Mouse (Mus musculus) limb, embryonic 10.5 days (tissue): ENCODE results near the gene Pla2g7. TPM values are rescaled to one million over a fixed set of nuclear protein-coding genes. Genes with fewer than 3 reads are reported as not detected.
A peak's percentile ranks its signal among the peaks of the same experiment; 100 is the strongest.
"Not testable (repeated sequence)": the region's sequence is repeated elsewhere in the genome, so short reads cannot be mapped to it uniquely, and the experiment has no call there.

Experiments
- DNase-seq: peaks from one replicate; pipeline ENCODE4 v3.0.0-alpha.2; 2017; ENCODE audit warnings: low spot score
- H3K27ac ChIP-seq: fragments of 300-500 bp; sonication (generic); 2 replicates; pipeline ENCODE4 v1.5.1; 2016; ENCODE audit warnings: mild to moderate bottlenecking
- H3K27me3 ChIP-seq: fragments of 300-500 bp; sonication (generic); 2 replicates; pipeline ENCODE4 v1.6.1; 2016; ENCODE audit warnings: low read depth, mild to moderate bottlenecking; ENCODE audit not compliant: poor library complexity, severe bottlenecking
- H3K36me3 ChIP-seq: fragments of 300-500 bp; sonication (generic); 2 replicates; pipeline ENCODE4 v1.6.1; 2016; ENCODE audit warnings: mild to moderate bottlenecking, moderate library complexity
- H3K4me1 ChIP-seq: fragments of 300-500 bp; sonication (generic); 2 replicates; pipeline ENCODE4 v1.6.1; 2016
- H3K4me3 ChIP-seq: fragments of 300-500 bp; sonication (generic); 2 replicates; pipeline ENCODE4 v1.5.1; 2016; ENCODE audit warnings: mild to moderate bottlenecking, moderate library complexity
- H3K9me3 ChIP-seq: fragments of 300-500 bp; sonication (generic); replicated peaks from 2 replicates; pipeline ENCODE4 v1.6.1; 2016; ENCODE audit warnings: mild to moderate bottlenecking
- WGBS: fragments of 180-500 bp; shearing (Covaris S2); methylation state at CpG from one replicate; pipeline ENCODE4 v1.1.7; 2016; 5-methylcytosine and 5-hydroxymethylcytosine counted together
- polyA plus RNA-seq: library from polyadenylated mRNA; unstranded; fragments of >200 nt; fragmentation: Nextera tagmentation; extraction: Ambion mirVana; gene quantifications from 2 replicates; pipeline ENCODE4 v1.2.1, GENCODE M21; 2016

Pla2g7 gene
- 1.0 and 2.2 TPM in 2 replicates for polyA plus RNA-seq

- Histone ChIP-seq H3K4me1 (peaks cover 19% of the 10 kb centered on the region), H3K27ac (peak within 1 kb of the TSS; percentile 77), H3K27me3 (no peaks in the 10 kb centered on the region), H3K9me3 (no peaks in the 10 kb centered on the region), H3K4me3 (peak within 1 kb of the TSS; percentile 63), H3K36me3 (no peaks in the 10 kb centered on the region)
- under 1% methylated on average over 34 of the region's 34 CpGs for WGBS
- peak; percentile 72 for DNase-seq
Measured at GRCm38 (mm10) chr17:43567992-43568888, at the start of gene Pla2g7. Gene Pla2g7 (plus strand): TSS chr17:43568098.

- Histone ChIP-seq H3K4me1 (no peaks in the 10 kb centered on the region), H3K36me3 (no peaks in the 10 kb centered on the region), H3K9me3 (no peaks in the 10 kb centered on the region), H3K27me3 (0 out of 2 replicates have a peak, but pooled peaks cover 5% of the 10 kb centered on the region), H3K4me3 (no peak overlapping the region), H3K27ac (no peak overlapping the region)
- WGBS = 37% methylated on average over 18 of the region's 18 CpGs
- DNase-seq = peak; percentile 80
Measured at GRCm38 (mm10) chr17:43518644-43519409, 49.1 kb upstream of the Pla2g7 start.

GRCm38 (mm10) chr17:43520166-43520565 lies 47.7 kb upstream of the Pla2g7 start:
- no peaks in the 10 kb centered on the region for H3K36me3 ChIP-seq
- 85% methylated on average over 3 of the region's 3 CpGs for WGBS
- H3K27ac ChIP-seq = no peak overlapping the region
- no peak overlapping the region for H3K4me3 ChIP-seq
- no peaks in the 10 kb centered on the region for H3K4me1 ChIP-seq
- 0 out of 2 replicates have a peak, but pooled peaks cover 5% of the 10 kb centered on the region for H3K27me3 ChIP-seq
- no peaks in the 10 kb centered on the region for H3K9me3 ChIP-seq
- no peak for DNase-seq

GRCm38 (mm10) chr17:43530507-43530906 lies 37.4 kb upstream of the Pla2g7 start:
- WGBS = 92% methylated on average over 2 of the region's 2 CpGs
- peaks cover 9% of the 10 kb centered on the region for H3K4me1 ChIP-seq
- H3K36me3 ChIP-seq = no peaks in the 10 kb centered on the region
- H3K4me3 ChIP-seq = no peak overlapping the region
- H3K27me3 ChIP-seq = no peaks in the 10 kb centered on the region
- DNase-seq = no peak
- no peak overlapping the region for H3K27ac ChIP-seq
- H3K9me3 ChIP-seq = no peaks in the 10 kb centered on the region

GRCm38 (mm10) chr17:43531192-43531591 lies 36.7 kb upstream of the Pla2g7 start:
- Histone ChIP-seq H3K4me1 (peaks cover 9% of the 10 kb centered on the region), H3K36me3 (no peaks in the 10 kb centered on the region), H3K27me3 (no peaks in the 10 kb centered on the region), H3K27ac (no peak overlapping the region), H3K4me3 (no peak overlapping the region), H3K9me3 (no peaks in the 10 kb centered on the region)
- DNase-seq = no peak
- WGBS = 94% methylated on average over 4 of the region's 4 CpGs

GRCm38 (mm10) chr17:43534362-43535222 lies 33.3 kb upstream of the Pla2g7 start:
- Histone ChIP-seq H3K27me3 (no peaks in the 10 kb centered on the region), H3K9me3 (no peaks in the 10 kb centered on the region), H3K4me3 (peak overlapping the region; percentile 37), H3K4me1 (peaks cover 9% of the 10 kb centered on the region), H3K36me3 (no peaks in the 10 kb centered on the region), H3K27ac (peak overlapping the region; percentile 65)
- WGBS = 21% methylated on average over 23 of the region's 23 CpGs
- DNase-seq = peak; percentile 78

GRCm38 (mm10) chr17:43536841-43537240 lies 31.1 kb upstream of the Pla2g7 start:
- H3K9me3 ChIP-seq, DNase-seq, H3K36me3 ChIP-seq, H3K4me1 ChIP-seq, H3K4me3 ChIP-seq, H3K27ac ChIP-seq, H3K27me3 ChIP-seq: not testable (repeated sequence)
- WGBS = 95% methylated on average over 6 of the region's 6 CpGs

- WGBS = 95% methylated on average over 3 of the region's 3 CpGs
- no peak for DNase-seq
- no peak overlapping the region for H3K27ac ChIP-seq
- no peaks in the 10 kb centered on the region for H3K9me3 ChIP-seq
- H3K27me3 ChIP-seq = no peaks in the 10 kb centered on the region
- no peak overlapping the region for H3K4me3 ChIP-seq
- H3K36me3 ChIP-seq = no peaks in the 10 kb centered on the region
- H3K4me1 ChIP-seq = peaks cover 9% of the 10 kb centered on the region
Measured at GRCm38 (mm10) chr17:43538767-43539166, 29.1 kb upstream of the Pla2g7 start.

- H3K27ac ChIP-seq = no peak within 1 kb of the TSS
- DNase-seq = no peak
- no peaks in the 10 kb centered on the region for H3K4me1 ChIP-seq
- H3K27me3 ChIP-seq = no peaks in the 10 kb centered on the region
- no peaks in the 10 kb centered on the region for H3K36me3 ChIP-seq
- WGBS = 25% methylated on average over 1 of the region's 1 CpGs
- no peaks in the 10 kb centered on the region for H3K9me3 ChIP-seq
- H3K4me3 ChIP-seq = no peak within 1 kb of the TSS
Measured at GRCm38 (mm10) chr17:43543539-43543938, 24.4 kb upstream of the Pla2g7 start, which contains the start of gene Ankrd66. Gene Ankrd66 (minus strand): TSS chr17:43543639.

GRCm38 (mm10) chr17:43544040-43544439 lies 23.9 kb upstream of the Pla2g7 start:
- 89% methylated on average over 4 of the region's 4 CpGs for WGBS
- Histone ChIP-seq H3K9me3 (no peaks in the 10 kb centered on the region), H3K36me3 (no peaks in the 10 kb centered on the region)

GRCm38 (mm10) chr17:43551122-43551630 lies 16.7 kb upstream of the Pla2g7 start:
- Histone ChIP-seq H3K9me3 (no peaks in the 10 kb centered on the region), H3K36me3 (no peaks in the 10 kb centered on the region), H3K27me3 (no peaks in the 10 kb centered on the region), H3K27ac (0 out of 2 replicates have a peak overlapping the region, but pooled peaks have one; percentile 30), H3K4me3 (no peak overlapping the region), H3K4me1 (peaks cover 4% of the 10 kb centered on the region; the same call in 1 of the 2 replicates)
- DNase-seq = no peak
- 48% methylated on average over 3 of the region's 3 CpGs for WGBS

More at GRCm38 (mm10) chr17:43544040-43544439, 23.9 kb upstream of the Pla2g7 start:
- Histone ChIP-seq H3K27me3 (no peaks in the 10 kb centered on the region), H3K27ac (no peak overlapping the region), H3K4me3 (no peak overlapping the region), H3K4me1 (no peaks in the 10 kb centered on the region)
- no peak for DNase-seq
